Mouse (Mus musculus): ENCODE measurements at regions not wholly inside any gene's neighbourhood (a gene's known extent, or its start where the extent isn't known, plus 50 kb on each side); places are given as distances from the start of the nearest gene placed in this dataset.

- DNase-seq (ENCODE audit: inconsistent age in 2 of 2, low spot score in 1 of 2) = no peak
Measured at GRCm38 (mm10) chr4:47724331-47725004, 250.0 kb downstream of the Sec61b start.

- DNase-seq (ENCODE audit: inconsistent age in 2 of 2, low spot score in 1 of 2) = no peak
Measured at GRCm38 (mm10) chr4:47725005-47725340, 250.5 kb downstream of the Sec61b start.

GRCm38 (mm10) chr4:47746498-47747190, 272.2 kb downstream of the Sec61b start:
- DNase-seq (ENCODE audit: inconsistent age in 2 of 2, low spot score in 1 of 2) = no peak

- no peak for DNase-seq (ENCODE audit: inconsistent age in 2 of 2, low spot score in 1 of 2)
Measured at GRCm38 (mm10) chr4:47772230-47772920, 272.6 kb upstream of the Nr4a3 start.

- DNase-seq (ENCODE audit: inconsistent age in 2 of 2, low spot score in 1 of 2) = no peak
Measured at GRCm38 (mm10) chr4:47774664-47775063, 270.3 kb upstream of the Nr4a3 start.

- DNase-seq (ENCODE audit: inconsistent age in 2 of 2, low spot score in 1 of 2) = peak; percentile 4 to 26
Measured at GRCm38 (mm10) chr4:47781039-47781438, 263.9 kb upstream of the Nr4a3 start.

- DNase-seq (ENCODE audit: inconsistent age in 2 of 2, low spot score in 1 of 2) = no peak
Measured at GRCm38 (mm10) chr4:47796977-47797376, 248.0 kb upstream of the Nr4a3 start.

GRCm38 (mm10) chr4:47799165-47799564, 245.8 kb upstream of the Nr4a3 start:
- DNase-seq (ENCODE audit: inconsistent age in 2 of 2, low spot score in 1 of 2) = no peak

- no peak for DNase-seq (ENCODE audit: inconsistent age in 2 of 2, low spot score in 1 of 2)
Measured at GRCm38 (mm10) chr4:47803111-47803510, 241.8 kb upstream of the Nr4a3 start.

- DNase-seq (ENCODE audit: inconsistent age in 2 of 2, low spot score in 1 of 2) = no peak
Measured at GRCm38 (mm10) chr4:47807877-47808276, 237.1 kb upstream of the Nr4a3 start.

GRCm38 (mm10) chr4:47814030-47814429, 230.9 kb upstream of the Nr4a3 start:
- no peak for DNase-seq (ENCODE audit: inconsistent age in 2 of 2, low spot score in 1 of 2)

GRCm38 (mm10) chr4:47818371-47819159, 226.4 kb upstream of the Nr4a3 start:
- no peak for DNase-seq (ENCODE audit: inconsistent age in 2 of 2, low spot score in 1 of 2)

- no peak for DNase-seq (ENCODE audit: inconsistent age in 2 of 2, low spot score in 1 of 2)
Measured at GRCm38 (mm10) chr4:47820562-47820961, 224.4 kb upstream of the Nr4a3 start.

GRCm38 (mm10) chr4:47823299-47823698, 221.7 kb upstream of the Nr4a3 start:
- no peak for DNase-seq (ENCODE audit: inconsistent age in 2 of 2, low spot score in 1 of 2)

- no peak for DNase-seq (ENCODE audit: inconsistent age in 2 of 2, low spot score in 1 of 2)
Measured at GRCm38 (mm10) chr4:47824083-47824482, 220.9 kb upstream of the Nr4a3 start.

- no peak for DNase-seq (ENCODE audit: inconsistent age in 2 of 2, low spot score in 1 of 2)
Measured at GRCm38 (mm10) chr4:47832905-47833304, 212.0 kb upstream of the Nr4a3 start.

GRCm38 (mm10) chr4:47838411-47838810, 206.5 kb upstream of the Nr4a3 start:
- DNase-seq (ENCODE audit: inconsistent age in 2 of 2, low spot score in 1 of 2) = no peak

- DNase-seq (ENCODE audit: inconsistent age in 2 of 2, low spot score in 1 of 2) = no peak
Measured at GRCm38 (mm10) chr4:47842128-47842656, 202.8 kb upstream of the Nr4a3 start.

GRCm38 (mm10) chr4:47845239-47845638, 199.7 kb upstream of the Nr4a3 start:
- no peak for DNase-seq (ENCODE audit: inconsistent age in 2 of 2, low spot score in 1 of 2)

GRCm38 (mm10) chr4:47846389-47847318, 198.3 kb upstream of the Nr4a3 start:
- no peak for DNase-seq (ENCODE audit: inconsistent age in 2 of 2, low spot score in 1 of 2)

Data from adrenal gland, adult (tissue).